Comparison of ENCODE assay signal across 14 mouse cellular contexts in the genomic region with DNA sequence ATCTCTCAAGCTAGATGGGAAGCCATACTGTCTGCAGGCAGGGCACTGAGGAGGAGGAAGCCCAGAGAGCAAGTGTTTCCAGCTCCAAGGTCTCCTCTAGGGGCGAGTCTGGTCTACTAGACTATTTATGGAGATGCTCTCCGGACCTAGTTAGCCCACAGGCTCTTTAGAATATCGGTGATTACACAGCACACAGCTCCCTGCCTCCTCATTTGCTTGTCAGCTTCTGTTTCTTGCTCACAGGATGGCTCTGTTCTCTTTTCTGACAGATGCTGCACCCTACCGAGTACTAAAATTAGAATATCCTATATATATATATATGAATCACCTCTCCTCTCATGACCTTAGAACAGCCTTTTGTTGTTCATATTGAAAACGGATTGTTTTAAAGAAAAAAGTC. TPM values are rescaled to one million over a fixed set of nuclear protein-coding genes. Genes with fewer than 3 reads are reported as not detected.
DNase-seq lines count a peak whose midpoint lies in the region; ATAC-seq and TF ChIP-seq lines count a peak whose summit lies in the region.
"Had no signal": no experiment of that assay in that cellular context is flagged by ENCODE, and none has a peak within 500 bp of the region (broad histone marks: within the 10 kb centered on the region; RNA-seq: fewer than 3 reads in every experiment).

No protein-coding gene starts in this region.

- no peak overlapping the region for H3K4me3 ChIP-seq in heart, embryonic 10.5 days
- no peak overlapping the region for H3K4me3 ChIP-seq in kidney, adult 2 months (ENCODE audit: insufficient read depth, low read depth, low read length)
- H3K4me3 ChIP-seq: erythroblast, embryonic 14.5 days; heart, adult 2 months; limb, embryonic 15.5 days had no signal

- H3K27me3 ChIP-seq in heart, embryonic 10.5 days (ENCODE audit: insufficient read depth, poor library complexity, severe bottlenecking), result no peaks in the 10 kb centered on the region
- no peaks in the 10 kb centered on the region for H3K27me3 ChIP-seq in kidney, adult 2 months (replicated peaks; ENCODE audit: control insufficient read depth, insufficient read depth, low read length)
- H3K27me3 ChIP-seq: limb, embryonic 15.5 days had no signal

- TF ChIP-seq CTCF in kidney, adult 2 months (conservative IDR thresholded peaks at IDR 0.05; ENCODE audit: insufficient read depth, insufficient read length, low read depth, low read length), result no peak

- no peak for DNase-seq in heart, embryonic 10.5 days (ENCODE audit: low spot score)
- no peak for DNase-seq in heart, postnatal 25 days (ENCODE audit: low spot score)
- DNase-seq in cerebellum, adult 11-12 months, result peak; percentile 60
- DNase-seq in retina, postnatal 1 day, result peak; percentile 25
- no peak for DNase-seq in adrenal gland, postnatal 36 days
- DNase-seq in kidney, adult 2 months, result no peak
- DNase-seq in kidney, postnatal 14 days, result no peak
- DNase-seq: embryo, embryonic 11 days; heart, adult 2 months; heart, postnatal 4 days; kidney, adult 11 months had no signal

- H3K27ac ChIP-seq in heart, embryonic 10.5 days, result 0 out of 2 replicates have a peak overlapping the region, but pooled peaks have one; percentile 22
- H3K27ac ChIP-seq in kidney, adult 2 months (ENCODE audit: insufficient read depth, low read depth, low read length), result no peak overlapping the region
- H3K27ac ChIP-seq: heart, adult 2 months; limb, embryonic 15.5 days had no signal

- TF ChIP-seq POLR2A in kidney, adult 2 months (IDR thresholded peaks at IDR 0.05; ENCODE audit: low read depth, low read length), result no peak

- no peaks in the 10 kb centered on the region for H3K4me1 ChIP-seq in heart, embryonic 10.5 days
- H3K4me1 ChIP-seq in kidney, adult 2 months (ENCODE audit: control insufficient read depth, insufficient read depth, low read length), result no peaks in the 10 kb centered on the region
- H3K4me1 ChIP-seq: limb, embryonic 15.5 days had no signal

- H3K36me3 ChIP-seq in heart, embryonic 10.5 days, result no peaks in the 10 kb centered on the region
- no peaks in the 10 kb centered on the region for H3K36me3 ChIP-seq in kidney, adult 2 months (ENCODE audit: control insufficient read depth, insufficient read depth, low read length)
- H3K36me3 ChIP-seq: limb, embryonic 15.5 days had no signal

- 42% methylated on average over 5 of the region's 5 CpGs for WGBS in heart, embryonic 10.5 days
- WGBS in kidney, adult 2 months, result 69% methylated on average over 5 of the region's 5 CpGs

- intact Hi-C loops in heart, postnatal 25 days (cut with DNase I), result no loop called here

- ATAC-seq in frontal cortex, adult (ENCODE audit: low TSS enrichment), result peak; percentile 98

- H3K9me3 ChIP-seq in heart, embryonic 10.5 days, result no peaks in the 10 kb centered on the region
- H3K9me3 ChIP-seq: limb, embryonic 15.5 days had no signal

RNA-seq across cellular contexts. Expression of a gene that starts 33.3 kb away (rescaled TPM):
- 0.62 and 3.7 TPM in 2 replicates for polyA plus RNA-seq in heart, embryonic 10.5 days (2016; fragmentation: Nextera tagmentation; extraction: Ambion mirVana)
- 1 to 10 TPM; 1.2 to 1.9 TPM for total RNA-seq in heart, postnatal 25 days (2021)
- total RNA-seq in adrenal gland, postnatal 36 days (2021), result under 1 TPM; 0.40 to 0.60 TPM
- 1.1 and 2.1 TPM in 2 replicates for polyA plus RNA-seq in kidney, adult 2 months (2012; rRNA removed)
- polyA plus RNA-seq: erythroblast, embryonic 14.5 days had no signal

Comparison
In these comparisons a context has a peak if more than half of its experiments do, and no peak if none do; other contexts are left out.
1. DNase-seq: peak in cerebellum, adult 11-12 months (single experiment) and retina, postnatal 1 day (single experiment); none in heart, embryonic 10.5 days (single experiment), heart, postnatal 25 days (single experiment), adrenal gland, postnatal 36 days (0 of 2), kidney, adult 2 months (single experiment) and kidney, postnatal 14 days (single experiment).